ENCODE assay signal across 25 mouse cellular contexts in genomic region chr15:31565786-31566185, GRCm38 (mm10). TPM values are rescaled to one million over a fixed set of nuclear protein-coding genes. Genes with fewer than 3 reads are reported as not detected.
"Had no signal": no experiment of that assay in that cellular context is flagged by ENCODE, and none has a peak within 500 bp of the region (broad histone marks: within the 10 kb centered on the region; RNA-seq: fewer than 3 reads in every experiment).

No protein-coding gene starts in this region.

- DNase-seq: gastrocnemius, postnatal 10 days; gastrocnemius, postnatal 25 days; heart, adult 18-20 months; heart, postnatal 10 days; heart, postnatal 4 days; kidney, adult 18-20 months; kidney, postnatal 10 days; kidney, postnatal 4 days; layer of hippocampus, adult 9-11 months; liver had no signal

- H3K4me2 ChIP-seq: heart, embryonic 12.5 days; hindbrain, embryonic 12.5 days; hindbrain, embryonic 14.5 days; intestine, embryonic 15.5 days; limb, embryonic 12.5 days; liver, embryonic 12.5 days had no signal

- H3K4me3 ChIP-seq: heart, embryonic 10.5 days; heart, embryonic 12.5 days; hindbrain, embryonic 10.5 days; hindbrain, embryonic 12.5 days; intestine, embryonic 15.5 days; left cerebral cortex, adult 2 months; limb, embryonic 10.5 days; limb, embryonic 12.5 days; liver, embryonic 12.5 days had no signal

- H3K36me3 ChIP-seq: heart, embryonic 10.5 days; heart, embryonic 12.5 days; hindbrain, embryonic 10.5 days; hindbrain, embryonic 12.5 days; intestine, embryonic 15.5 days; limb, embryonic 10.5 days; limb, embryonic 12.5 days; liver, embryonic 12.5 days had no signal

- ATAC-seq: hindbrain, embryonic 16.5 days; inflammation-experienced regulatory T-cells, adult 6 months; intestine, embryonic 15.5 days; intestine, postnatal 0 days; liver, embryonic 12.5 days had no signal

- H3K9me3 ChIP-seq: heart, embryonic 10.5 days; heart, embryonic 12.5 days; hindbrain, embryonic 10.5 days; hindbrain, embryonic 12.5 days; intestine, embryonic 15.5 days; limb, embryonic 10.5 days had no signal

- H3K9ac ChIP-seq: heart, embryonic 12.5 days; hindbrain, embryonic 12.5 days; hindbrain, embryonic 14.5 days; intestine, embryonic 15.5 days; limb, embryonic 12.5 days; liver, embryonic 12.5 days; liver, embryonic 14.5 days had no signal

- H3K27me3 ChIP-seq: heart, embryonic 12.5 days; hindbrain, embryonic 12.5 days; intestine, embryonic 15.5 days; limb, embryonic 12.5 days; liver, embryonic 12.5 days had no signal

- H3K27ac ChIP-seq: heart, embryonic 10.5 days; hindbrain, embryonic 10.5 days; hindbrain, embryonic 12.5 days; hindbrain, embryonic 14.5 days; intestine, embryonic 15.5 days; limb, embryonic 10.5 days; limb, embryonic 12.5 days; liver, embryonic 12.5 days; liver, embryonic 14.5 days had no signal

RNA-seq across cellular contexts. Expression of gene Cmbl, which starts 0.6 kb away (rescaled TPM):
- total RNA-seq: granulocyte monocyte progenitor cell, adult 5-6 weeks had no signal
- polyA plus RNA-seq: inflammation-experienced regulatory T-cells, adult 6 months had no signal
